Mouse (Mus musculus) embryonic facial prominence, embryonic 13.5 days (tissue): ENCODE results near the gene Rabgef1. TPM values are rescaled to one million over a fixed set of nuclear protein-coding genes. Genes with fewer than 3 reads are reported as not detected.

Experiments
- ATAC-seq: fragments of 200-750 bp; cut with Nextera tagmentation; 2 replicates; pipeline ENCODE4 v1.8.0; 2017; ENCODE audit warnings: low read depth; ENCODE audit not compliant: insufficient number of reproducible peaks, insufficient read depth, low FRiP score, low TSS enrichment
- H3K27ac ChIP-seq: fragments of 300-500 bp; sonication (generic); 2 replicates; pipeline ENCODE4 v1.5.1; 2015; ENCODE audit warnings: moderate library complexity, mild to moderate bottlenecking, inconsistent platforms
- H3K27me3 ChIP-seq: fragments of 300-500 bp; sonication (generic); 2 replicates; pipeline ENCODE4 v1.6.1; 2015; ENCODE audit warnings: mild to moderate bottlenecking, inconsistent platforms
- H3K36me3 ChIP-seq: fragments of 300-500 bp; sonication (generic); 2 replicates; pipeline ENCODE4 v1.6.1; 2015; ENCODE audit warnings: mild to moderate bottlenecking, inconsistent platforms
- H3K4me1 ChIP-seq: fragments of 300-500 bp; sonication (generic); 2 replicates; pipeline ENCODE4 v1.6.1; 2015; ENCODE audit warnings: inconsistent platforms
- H3K4me2 ChIP-seq: fragments of 300-500 bp; sonication (generic); 2 replicates; pipeline ENCODE4 v1.6.1; 2015; ENCODE audit warnings: moderate library complexity, mild to moderate bottlenecking, inconsistent platforms
- H3K4me3 ChIP-seq: fragments of 300-500 bp; sonication (generic); 2 replicates; pipeline ENCODE4 v1.5.1; 2015; ENCODE audit warnings: mild to moderate bottlenecking, inconsistent platforms
- H3K9ac ChIP-seq: fragments of 300-500 bp; sonication (generic); 2 replicates; pipeline ENCODE4 v1.6.1; 2015; ENCODE audit warnings: mild to moderate bottlenecking, inconsistent platforms
- H3K9me3 ChIP-seq: fragments of 300-500 bp; sonication (generic); 2 replicates; pipeline ENCODE4 v1.6.1; 2016; ENCODE audit warnings: inconsistent platforms
- WGBS: fragments of 180-500 bp; shearing (Covaris S2); methylation state at CpG from one replicate; pipeline ENCODE4 v1.1.7; 2015; ENCODE audit warnings: mixed read lengths; 5-methylcytosine and 5-hydroxymethylcytosine counted together
- polyA plus RNA-seq: library from polyadenylated mRNA; unstranded; fragments of >200 nt; fragmentation: Nextera tagmentation; extraction: Ambion mirVana; gene quantifications from 2 replicates; pipeline ENCODE4 v1.2.1, GENCODE M21; 2015

Gene Rabgef1
- polyA plus RNA-seq, 1 experiment from 2014 or later, result 25.8 TPM

- Histone ChIP-seq H3K4me3 (peak within 1 kb of the TSS; percentile 72), H3K9me3 (no peaks in the 10 kb centered on the region), H3K4me1 (peaks cover 35% of the 10 kb centered on the region), H3K4me2 (peak within 1 kb of the TSS; percentile 93), H3K9ac (peak within 1 kb of the TSS; percentile 82), H3K36me3 (peaks cover 14% of the 10 kb centered on the region), H3K27me3 (no peaks in the 10 kb centered on the region), H3K27ac (peak within 1 kb of the TSS; percentile 83)
- WGBS, result under 1% methylated on average over 66 of the region's 66 CpGs
- ATAC-seq, result peak; percentile 94
Observed at GRCm38 (mm10) chr5:130144334-130145312, 27.0 kb upstream of the Rabgef1 start, which contains the start of gene Kctd7. Gene Kctd7, plus strand, starts transcription at chr5:130144861.

- Histone ChIP-seq H3K9ac (peak overlapping the region; percentile 16; the same call in 1 of the 2 replicates), H3K4me1 (peaks cover 34% of the 10 kb centered on the region), H3K4me2 (peak overlapping the region; percentile 93), H3K9me3 (no peaks in the 10 kb centered on the region), H3K36me3 (peaks cover 21% of the 10 kb centered on the region), H3K27me3 (no peaks in the 10 kb centered on the region), H3K27ac (no peak overlapping the region), H3K4me3 (peak overlapping the region; percentile 72)
- WGBS, result 83% methylated on average over 8 of the region's 8 CpGs
- ATAC-seq, result no peak
Observed at GRCm38 (mm10) chr5:130145961-130146360, 25.6 kb upstream of the Rabgef1 start.

GRCm38 (mm10) chr5:130149726-130150310, 21.8 kb upstream of the Rabgef1 start:
- 81% methylated on average over 7 of the region's 7 CpGs for WGBS
- no peak overlapping the region for H3K4me2 ChIP-seq
- no peaks in the 10 kb centered on the region for H3K9me3 ChIP-seq

GRCm38 (mm10) chr5:130154286-130154685, 17.3 kb upstream of the Rabgef1 start:
- no peak for ATAC-seq
- H3K36me3 ChIP-seq, result peaks cover 43% of the 10 kb centered on the region
- WGBS, result 84% methylated on average over 2 of the region's 2 CpGs

More at GRCm38 (mm10) chr5:130149726-130150310, 21.8 kb upstream of the Rabgef1 start:
- Histone ChIP-seq H3K27me3 (no peaks in the 10 kb centered on the region), H3K4me1 (peaks cover 12% of the 10 kb centered on the region), H3K4me3 (no peak overlapping the region), H3K36me3 (peaks cover 44% of the 10 kb centered on the region), H3K27ac (no peak overlapping the region), H3K9ac (no peak overlapping the region)
- ATAC-seq, result no peak

GRCm38 (mm10) chr5:130158545-130158944, 13.1 kb upstream of the Rabgef1 start:
- Histone ChIP-seq H3K4me2 (no peak overlapping the region), H3K4me3 (no peak overlapping the region), H3K27ac (no peak overlapping the region), H3K9ac (no peak overlapping the region), H3K36me3 (peaks cover 11% of the 10 kb centered on the region; the same call in 1 of the 2 replicates), H3K4me1 (no peaks in the 10 kb centered on the region), H3K9me3 (no peaks in the 10 kb centered on the region), H3K27me3 (no peaks in the 10 kb centered on the region)
- WGBS, result 71% methylated on average over 4 of the region's 4 CpGs
- ATAC-seq, result no peak

More at GRCm38 (mm10) chr5:130154286-130154685, 17.3 kb upstream of the Rabgef1 start:
- Histone ChIP-seq H3K4me1 (no peaks in the 10 kb centered on the region), H3K9ac (no peak overlapping the region), H3K27ac (no peak overlapping the region), H3K4me3 (no peak overlapping the region), H3K9me3 (no peaks in the 10 kb centered on the region), H3K4me2 (no peak overlapping the region), H3K27me3 (no peaks in the 10 kb centered on the region)

- no peak overlapping the region for H3K27ac ChIP-seq
- H3K4me3 ChIP-seq, result no peak overlapping the region
- no peak overlapping the region for H3K9ac ChIP-seq
- no peaks in the 10 kb centered on the region for H3K27me3 ChIP-seq
- H3K36me3 ChIP-seq, result peaks cover 10% of the 10 kb centered on the region; the same call in 1 of the 2 replicates
- 68% methylated on average over 7 of the region's 7 CpGs for WGBS
- no peaks in the 10 kb centered on the region for H3K9me3 ChIP-seq
- no peaks in the 10 kb centered on the region for H3K4me1 ChIP-seq
- ATAC-seq, result no peak
- H3K4me2 ChIP-seq, result no peak overlapping the region
Observed at GRCm38 (mm10) chr5:130159761-130160201, 11.8 kb upstream of the Rabgef1 start.

- Histone ChIP-seq H3K27ac (no peak overlapping the region), H3K4me3 (no peak overlapping the region), H3K36me3 (no peaks in the 10 kb centered on the region), H3K9me3 (no peaks in the 10 kb centered on the region), H3K4me2 (no peak overlapping the region), H3K27me3 (no peaks in the 10 kb centered on the region), H3K9ac (no peak overlapping the region), H3K4me1 (no peaks in the 10 kb centered on the region)
- no peak for ATAC-seq
- 4% methylated on average over 7 of the region's 7 CpGs for WGBS
Observed at GRCm38 (mm10) chr5:130163670-130164069, 7.9 kb upstream of the Rabgef1 start.

GRCm38 (mm10) chr5:130165213-130165612, 6.4 kb upstream of the Rabgef1 start:
- H3K27me3 ChIP-seq, result no peaks in the 10 kb centered on the region
- ATAC-seq, result no peak
- no peak overlapping the region for H3K4me2 ChIP-seq
- no peak overlapping the region for H3K9ac ChIP-seq
- H3K27ac ChIP-seq, result no peak overlapping the region
- no peak overlapping the region for H3K4me3 ChIP-seq
- no peaks in the 10 kb centered on the region for H3K9me3 ChIP-seq
- 67% methylated on average over 4 of the region's 4 CpGs for WGBS
- no peaks in the 10 kb centered on the region for H3K36me3 ChIP-seq
- no peaks in the 10 kb centered on the region for H3K4me1 ChIP-seq

GRCm38 (mm10) chr5:130169109-130169508, 2.5 kb upstream of the Rabgef1 start:
- Histone ChIP-seq H3K4me2 (no peak overlapping the region), H3K9ac (no peak overlapping the region), H3K36me3 (no peaks in the 10 kb centered on the region), H3K9me3 (no peaks in the 10 kb centered on the region), H3K4me1 (peaks cover 18% of the 10 kb centered on the region), H3K27me3 (no peaks in the 10 kb centered on the region), H3K27ac (no peak overlapping the region), H3K4me3 (no peak overlapping the region)
- no peak for ATAC-seq
- WGBS, result 55% methylated on average over 6 of the region's 6 CpGs

GRCm38 (mm10) chr5:130170666-130171422, 754 bp upstream of the Rabgef1 start:
- H3K27me3 ChIP-seq, result no peaks in the 10 kb centered on the region
- peak overlapping the region; percentile 83 for H3K4me2 ChIP-seq
- H3K27ac ChIP-seq, result peak overlapping the region; percentile 78
- no peaks in the 10 kb centered on the region for H3K36me3 ChIP-seq
- peak overlapping the region; percentile 92 for H3K9ac ChIP-seq
- no peak for ATAC-seq
- WGBS, result 16% methylated on average over 6 of the region's 6 CpGs
- peaks cover 18% of the 10 kb centered on the region for H3K4me1 ChIP-seq
- no peaks in the 10 kb centered on the region for H3K9me3 ChIP-seq
- peak overlapping the region; percentile 96 for H3K4me3 ChIP-seq

GRCm38 (mm10) chr5:130171956-130172601, 481 bp downstream of the Rabgef1 start:
- no peaks in the 10 kb centered on the region for H3K9me3 ChIP-seq
- H3K4me2 ChIP-seq, result peak overlapping the region; percentile 83
- H3K36me3 ChIP-seq, result no peaks in the 10 kb centered on the region
- no peaks in the 10 kb centered on the region for H3K27me3 ChIP-seq
- peak overlapping the region; percentile 78 for H3K27ac ChIP-seq
- H3K9ac ChIP-seq, result peak overlapping the region; percentile 92
- WGBS, result 1% methylated on average over 40 of the region's 46 CpGs
- peaks cover 18% of the 10 kb centered on the region for H3K4me1 ChIP-seq
- H3K4me3 ChIP-seq, result peak overlapping the region; percentile 96
- peak; percentile 73 for ATAC-seq
